Mouse (Mus musculus): ENCODE results near the gene Olfr15.
"Not testable (repeated sequence)": the region's sequence is repeated elsewhere in the genome, so short reads cannot be mapped to it uniquely, and the experiment has no call there.

Olfr15 gene

DNA sequence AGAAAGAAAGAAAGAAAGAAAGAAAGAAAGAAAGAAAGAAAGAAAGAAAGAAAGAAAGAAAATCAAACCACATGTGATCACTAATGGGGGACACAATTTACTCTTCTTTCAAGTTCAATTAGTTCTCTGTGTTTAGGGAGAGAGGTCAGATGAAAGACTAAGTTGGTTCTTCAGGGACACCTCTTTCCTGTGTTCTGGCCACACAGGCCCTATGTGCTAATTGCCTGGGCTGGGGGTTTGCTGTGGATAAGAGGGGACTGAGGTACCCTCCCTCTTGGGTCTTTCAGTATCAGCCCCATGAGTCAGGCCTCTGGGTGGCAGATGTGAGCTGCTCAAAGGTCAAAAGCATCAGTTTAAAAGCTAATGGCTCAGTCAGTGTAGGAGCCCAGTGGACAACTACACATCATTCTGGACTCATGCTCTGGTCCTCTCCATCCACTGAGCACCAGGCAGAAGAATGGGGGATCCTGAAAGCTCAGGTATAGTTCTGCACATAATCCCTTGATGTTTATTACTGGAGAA is at the start of gene Olfr15:
Gene Olfr15, plus strand, starts transcription at position 291 of the 522 bp plus-strand sequence.
- in situ Hi-C loops (cut with MboI), result no loop called here

DNA sequence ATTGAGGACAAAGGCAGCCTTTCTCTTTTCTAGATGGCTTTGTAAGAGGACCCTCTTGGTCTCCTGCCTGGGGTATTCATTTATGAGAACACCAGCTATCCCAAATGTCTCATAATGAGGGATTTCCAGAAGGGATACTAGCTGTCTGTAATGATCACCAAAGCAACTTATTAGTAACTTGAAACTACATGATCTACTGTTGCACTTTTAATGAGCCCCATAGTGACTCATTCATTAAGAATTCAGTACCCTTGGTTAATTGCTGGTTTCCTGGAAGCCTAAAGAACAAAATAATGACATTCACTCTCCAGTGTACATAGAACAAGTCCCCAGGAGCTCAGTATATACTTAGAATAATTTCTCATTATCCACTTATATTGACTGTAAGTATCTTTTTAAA is 49.4 kb upstream of the Olfr15 start:
- in situ Hi-C loops (cut with MboI), result no loop called here

GRCm38 (mm10) chr16:3788394-3788793 is 42.3 kb upstream of the Olfr15 start:
- in situ Hi-C loops (cut with MboI), result no loop called here

DNA sequence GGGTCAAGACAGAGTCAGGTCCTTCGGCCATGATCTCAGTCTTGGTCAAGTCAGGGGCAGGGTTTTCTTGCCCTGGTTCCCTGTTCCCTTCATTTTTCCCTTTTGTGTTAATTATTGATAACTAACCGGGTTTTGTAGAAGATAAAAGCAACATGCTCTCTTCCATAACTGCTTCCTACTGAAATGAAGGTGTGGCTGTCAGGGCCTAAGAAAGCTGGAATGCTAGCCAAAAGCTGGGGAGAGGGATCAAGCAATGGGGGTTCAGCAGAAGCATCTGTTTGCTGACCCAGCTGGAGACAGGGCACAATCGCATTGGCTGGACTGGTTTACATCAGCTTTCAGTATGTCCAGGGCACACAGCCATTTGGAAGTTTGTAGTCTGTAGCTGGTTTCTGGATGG is 22.5 kb upstream of the Olfr15 start:
- in situ Hi-C loops (cut with MboI), result no loop called here

- in situ Hi-C loops (cut with MboI), result not testable (repeated sequence)
Measured at GRCm38 (mm10) chr16:3814667-3815066, 16.0 kb upstream of the Olfr15 start.

GRCm38 (mm10) chr16:3820202-3820601 is 10.5 kb upstream of the Olfr15 start:
- in situ Hi-C loops (cut with MboI), result no loop called here

GRCm38 (mm10) chr16:3828021-3828420 is 2.7 kb upstream of the Olfr15 start:
- in situ Hi-C loops (cut with MboI), result no loop called here

DNA sequence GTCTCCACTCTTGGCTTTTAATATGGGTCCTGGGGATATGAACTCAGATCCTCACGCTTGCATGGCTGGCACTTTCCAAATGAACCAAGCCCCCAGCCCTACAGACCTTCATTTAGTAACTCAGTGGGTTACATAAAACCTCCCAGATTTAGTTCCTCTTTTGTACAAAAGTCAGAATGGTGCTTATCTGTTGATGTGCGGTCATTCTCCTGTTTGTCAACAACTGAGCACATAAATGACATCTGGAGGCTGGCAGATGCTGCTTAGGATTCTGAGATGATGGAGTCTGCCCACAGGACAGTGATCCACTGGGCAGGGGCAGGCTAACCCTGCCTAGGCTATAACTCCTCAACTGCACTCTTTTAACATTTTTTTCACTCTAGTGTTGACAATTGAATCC is 951 bp upstream of the Olfr15 start:
- in situ Hi-C loops (cut with MboI), result no loop called here

DNA sequence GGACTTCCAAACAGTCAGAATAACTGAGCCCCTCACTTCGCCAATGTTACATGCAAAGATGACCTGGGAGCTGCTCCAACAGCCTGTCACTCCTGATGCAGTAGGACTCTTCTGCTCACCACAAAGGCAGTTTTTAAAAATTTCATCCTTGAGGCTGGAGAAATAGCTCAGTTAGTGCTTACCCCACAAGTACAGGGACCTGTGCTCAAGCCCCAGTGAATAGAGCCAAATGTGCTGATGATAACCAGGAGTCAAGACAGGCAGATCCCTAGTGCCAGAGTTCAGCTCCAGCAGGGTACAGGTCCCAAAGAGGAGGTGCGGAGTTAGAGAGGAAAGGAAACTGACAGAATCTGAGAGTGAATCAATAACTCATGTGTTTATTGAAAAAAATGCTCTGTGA is 4.8 kb downstream of the Olfr15 start:
- in situ Hi-C loops (cut with MboI), result no loop called here

DNA sequence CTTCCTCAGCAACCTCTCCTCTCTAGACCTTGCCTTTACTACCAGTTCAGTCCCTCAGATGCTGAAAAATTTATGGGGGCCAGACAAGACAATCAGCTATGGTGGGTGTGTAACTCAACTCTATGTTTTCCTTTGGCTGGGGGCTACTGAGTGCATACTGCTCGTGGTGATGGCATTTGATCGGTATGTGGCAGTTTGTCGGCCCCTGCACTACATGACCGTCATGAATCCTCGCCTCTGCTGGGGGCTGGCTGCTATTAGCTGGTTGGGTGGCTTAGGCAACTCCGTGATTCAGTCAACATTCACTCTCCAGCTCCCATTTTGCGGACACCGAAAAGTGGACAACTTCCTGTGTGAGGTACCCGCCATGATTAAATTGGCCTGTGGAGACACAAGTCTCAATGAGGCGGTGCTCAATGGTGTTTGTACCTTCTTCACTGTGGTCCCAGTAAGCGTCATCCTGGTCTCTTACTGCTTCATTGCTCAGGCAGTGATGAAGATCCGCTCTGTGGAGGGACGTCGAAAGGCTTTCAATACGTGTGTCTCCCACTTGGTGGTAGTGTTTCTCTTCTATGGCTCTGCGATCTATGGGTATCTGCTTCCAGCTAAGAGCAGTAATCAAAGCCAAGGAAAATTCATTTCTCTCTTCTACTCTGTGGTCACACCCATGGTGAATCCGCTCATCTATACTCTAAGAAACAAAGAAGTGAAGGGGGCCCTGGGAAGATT is 8.6 kb downstream of the Olfr15 start:
- in situ Hi-C loops (cut with MboI), result no loop called here

DNA sequence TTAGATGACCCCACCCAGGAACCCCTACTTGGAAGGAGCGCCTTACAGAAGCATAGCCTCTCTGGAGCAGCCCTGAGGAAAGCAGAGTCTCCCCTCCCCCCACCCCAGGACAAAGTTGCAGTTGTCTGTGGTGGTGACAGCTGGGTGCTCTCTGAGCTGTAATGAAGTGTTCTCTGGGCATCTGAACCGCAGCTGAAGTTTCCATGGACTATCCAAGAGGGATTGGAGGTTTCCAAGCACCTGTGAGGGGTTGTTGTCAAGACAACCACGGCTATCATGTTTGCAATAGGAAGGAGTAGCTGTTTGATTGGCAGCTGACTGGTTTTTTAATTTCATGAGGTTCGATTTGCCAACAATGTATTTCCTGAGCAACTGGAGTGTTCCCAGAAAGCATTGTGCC is 12.3 kb downstream of the Olfr15 start:
- in situ Hi-C loops (cut with MboI), result no loop called here

- in situ Hi-C loops (cut with MboI), result no loop called here
Measured at GRCm38 (mm10) chr16:3843796-3844195, 13.1 kb downstream of the Olfr15 start.

GRCm38 (mm10) chr16:3846711-3847518 is 16.2 kb downstream of the Olfr15 start, which contains the start of gene Zfp174:
Gene Zfp174 (plus strand): TSS chr16:3847268.
- in situ Hi-C loops (cut with MboI), result loop anchor here (5.0 kb wide), 1 partner anchor 35 kb away; the partner anchor contains the start of genes Gm20695 and Zfp597

- in situ Hi-C loops (cut with MboI), result loop anchor here (5.0 kb wide), 1 partner anchor 34 kb away; the partner anchor contains the start of genes Gm20695 and Zfp597
Measured at GRCm38 (mm10) chr16:3847871-3848270, 17.2 kb downstream of the Olfr15 start.

- in situ Hi-C loops (cut with MboI), result loop anchor here (5.0 kb wide), 1 partner anchor 34 kb away; the partner anchor contains the start of genes Gm20695 and Zfp597
Measured at GRCm38 (mm10) chr16:3848416-3848815, 17.7 kb downstream of the Olfr15 start.

DNA sequence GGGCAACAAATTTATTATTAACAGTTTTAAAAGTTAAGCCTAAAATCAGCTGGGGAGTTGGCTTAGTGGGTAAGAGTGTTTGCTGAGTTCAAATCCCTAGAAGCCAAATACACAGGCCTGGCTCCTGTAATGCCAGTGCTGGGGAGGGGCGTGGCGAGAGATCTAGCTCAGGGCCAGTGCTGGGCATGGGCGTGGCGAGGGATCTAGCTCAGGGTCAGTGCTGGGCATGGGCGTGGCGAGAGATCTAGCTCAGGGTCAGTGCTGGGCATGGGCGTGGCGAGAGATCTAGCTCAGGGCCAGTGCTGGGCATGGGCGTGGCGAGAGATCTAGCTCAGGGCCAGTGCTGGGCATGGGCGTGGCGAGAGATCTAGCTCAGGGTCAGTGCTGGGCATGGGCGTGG is 20.6 kb downstream of the Olfr15 start:
- in situ Hi-C loops (cut with MboI), result not testable (repeated sequence)

DNA sequence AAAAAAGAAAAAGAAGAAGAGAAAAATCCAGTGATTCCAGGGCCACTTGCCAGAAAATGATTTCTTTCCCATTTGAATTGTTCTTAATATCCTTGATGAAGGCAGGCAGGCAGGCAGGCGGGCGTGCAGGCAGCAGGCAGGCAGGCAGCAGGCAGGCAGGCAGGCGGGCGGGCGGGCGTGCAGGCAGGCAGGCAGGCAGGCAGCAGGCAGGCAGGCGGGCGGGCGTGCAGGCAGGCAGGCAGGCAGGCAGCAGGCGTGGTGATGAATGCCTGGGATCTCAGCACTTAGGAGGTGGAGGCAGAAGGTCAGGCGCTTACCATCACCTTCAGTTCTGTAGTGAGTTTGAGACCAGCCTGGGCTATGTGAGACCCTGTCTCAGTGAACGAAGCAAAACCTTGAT is 21.9 kb downstream of the Olfr15 start:
- in situ Hi-C loops (cut with MboI), result no loop called here

GRCm38 (mm10) chr16:3854437-3855182 is 23.9 kb downstream of the Olfr15 start:
- in situ Hi-C loops (cut with MboI), result no loop called here

DNA sequence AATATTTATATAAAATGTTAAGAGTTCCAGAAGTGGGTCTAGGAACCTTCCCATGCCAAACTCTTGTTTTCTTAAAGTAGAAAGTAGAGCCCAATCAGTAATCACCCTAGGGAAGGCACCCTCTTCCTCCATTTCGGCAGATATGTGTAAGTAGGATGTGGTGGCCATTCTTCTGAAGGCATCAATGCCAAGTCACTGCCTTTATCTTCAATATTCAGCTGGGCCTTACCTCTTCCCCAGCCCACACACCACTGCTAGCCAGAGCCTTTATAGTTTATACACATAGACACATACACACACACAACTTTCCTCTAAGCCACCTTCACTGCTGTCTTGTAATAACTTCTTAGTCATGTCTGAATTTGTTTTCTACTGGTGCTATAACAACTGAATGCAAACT is 25.1 kb downstream of the Olfr15 start:
- in situ Hi-C loops (cut with MboI), result no loop called here

- in situ Hi-C loops (cut with MboI), result no loop called here
Measured at GRCm38 (mm10) chr16:3859254-3859653, 28.6 kb downstream of the Olfr15 start.

DNA sequence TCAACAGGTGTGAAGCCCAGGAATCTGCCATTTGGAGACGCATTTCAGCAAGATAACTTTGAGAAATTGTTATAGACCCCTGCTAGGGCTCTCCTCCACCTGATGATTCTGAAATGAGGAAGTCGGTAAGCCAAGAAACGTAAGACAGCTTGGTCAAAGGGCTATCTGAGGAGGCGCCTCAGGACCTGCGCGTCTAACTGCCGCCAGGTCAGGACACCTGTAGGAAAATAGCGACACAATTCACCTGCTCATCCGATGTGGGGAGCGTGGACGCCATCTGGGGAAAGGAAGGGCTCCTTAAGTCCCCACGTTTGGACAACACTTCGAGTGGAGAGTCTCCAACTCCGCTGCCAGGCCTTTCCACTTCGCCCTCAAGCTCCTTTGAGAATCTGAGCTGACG is 41.1 kb downstream of the Olfr15 start:
- in situ Hi-C loops (cut with MboI), result no loop called here

All from mature B cell (primary cell).